Mouse (Mus musculus) hindbrain, embryonic 11.5 days (tissue): ENCODE data around the gene Arhgef2. TPM values are rescaled to one million over a fixed set of nuclear protein-coding genes. Genes with fewer than 3 reads are reported as not detected.
A peak's percentile ranks its signal among the peaks of the same experiment; 100 is the strongest.

ENCODE experiments used
- ATAC-seq: fragments of 200-750 bp; cut with Nextera tagmentation; 2 replicates; pipeline ENCODE4 v1.8.0; 2017; ENCODE audit warnings: mild to moderate bottlenecking, moderate TSS enrichment, moderate library complexity; ENCODE audit not compliant: low FRiP score
- DNase-seq: peaks from one replicate; pipeline ENCODE4 v3.0.0-alpha.2; 2015; ENCODE audit warnings: low spot score
- H3K27ac ChIP-seq: fragments of 300-500 bp; sonication (generic); 2 replicates; pipeline ENCODE4 v1.5.1; 2014; ENCODE audit warnings: mild to moderate bottlenecking, low read depth, low read length
- H3K27me3 ChIP-seq: fragments of 300-500 bp; sonication (generic); 2 replicates; pipeline ENCODE4 v1.6.1; 2014; ENCODE audit warnings: mild to moderate bottlenecking, low read length, moderate library complexity, mixed read lengths; ENCODE audit not compliant: control insufficient read depth, insufficient read depth
- H3K36me3 ChIP-seq: fragments of 300-500 bp; sonication (generic); 2 replicates; pipeline ENCODE4 v1.6.1; 2014; ENCODE audit warnings: mild to moderate bottlenecking, low read length, moderate library complexity, mixed read lengths; ENCODE audit not compliant: control insufficient read depth, insufficient read depth
- H3K4me1 ChIP-seq: fragments of 300-500 bp; sonication (generic); replicated peaks from 2 replicates; pipeline ENCODE4 v1.6.1; 2014; ENCODE audit warnings: low read length, mixed read lengths; ENCODE audit not compliant: control insufficient read depth, insufficient read depth
- H3K4me2 ChIP-seq: fragments of 300-500 bp; sonication (generic); replicated peaks from 2 replicates; pipeline ENCODE4 v1.6.1; 2014; ENCODE audit warnings: mild to moderate bottlenecking, low read depth, low read length
- H3K4me3 ChIP-seq: fragments of 300-500 bp; sonication (generic); 2 replicates; pipeline ENCODE4 v1.5.1; 2014; ENCODE audit warnings: low read depth, low read length
- H3K9ac ChIP-seq: fragments of 300-500 bp; sonication (generic); 2 replicates; pipeline ENCODE4 v1.6.1; 2014; ENCODE audit warnings: low read depth, low read length
- H3K9me3 ChIP-seq: fragments of 300-500 bp; sonication (generic); 2 replicates; pipeline ENCODE4 v1.6.1; 2016; ENCODE audit warnings: low read length; ENCODE audit not compliant: control insufficient read depth
- WGBS: fragments of 180-500 bp; shearing (Covaris S2); extraction: QIAGEN DNeasy Blood & Tissue Kit; methylation state at CpG from one replicate; pipeline ENCODE4 v1.1.7; 2014; 5-methylcytosine and 5-hydroxymethylcytosine counted together
- polyA plus RNA-seq: library from polyadenylated mRNA; unstranded; fragments of >200 nt; fragmentation: Nextera tagmentation; extraction: Ambion mirVana; gene quantifications from 2 replicates; pipeline ENCODE4 v1.2.1, GENCODE M21; 2014

Arhgef2 gene
- polyA plus RNA-seq, 1 experiment from 2014 or later = 181 TPM

GRCm38 (mm10) chr3:88627114-88627513 is 21.3 kb downstream of the Arhgef2 start:
- peaks cover 7% of the 10 kb centered on the region; the same call in 1 of the 2 replicates for H3K36me3 ChIP-seq
- ATAC-seq = no peak

GRCm38 (mm10) chr3:88627535-88627934 is 21.8 kb downstream of the Arhgef2 start:
- WGBS = 94% methylated on average over 2 of the region's 2 CpGs
- Histone ChIP-seq H3K36me3 (peaks cover 9% of the 10 kb centered on the region; the same call in 1 of the 2 replicates), H3K9ac (no peak overlapping the region), H3K27ac (no peak overlapping the region), H3K9me3 (no peaks in the 10 kb centered on the region), H3K27me3 (no peaks in the 10 kb centered on the region), H3K4me1 (peaks cover 16% of the 10 kb centered on the region), H3K4me2 (no peak overlapping the region), H3K4me3 (no peak overlapping the region)
- no peak for ATAC-seq
- no peak for DNase-seq

More at GRCm38 (mm10) chr3:88627114-88627513, 21.3 kb downstream of the Arhgef2 start:
- H3K9me3 ChIP-seq = no peaks in the 10 kb centered on the region
- WGBS = 72% methylated on average over 4 of the region's 4 CpGs
- no peak overlapping the region for H3K4me3 ChIP-seq
- no peak overlapping the region for H3K27ac ChIP-seq
- H3K9ac ChIP-seq = no peak overlapping the region
- H3K27me3 ChIP-seq = no peaks in the 10 kb centered on the region
- H3K4me1 ChIP-seq = peaks cover 16% of the 10 kb centered on the region
- H3K4me2 ChIP-seq = no peak overlapping the region
- no peak for DNase-seq

- WGBS = 77% methylated on average over 4 of the region's 4 CpGs
Observed at GRCm38 (mm10) chr3:88628766-88629165, 23.0 kb downstream of the Arhgef2 start.

DNA sequence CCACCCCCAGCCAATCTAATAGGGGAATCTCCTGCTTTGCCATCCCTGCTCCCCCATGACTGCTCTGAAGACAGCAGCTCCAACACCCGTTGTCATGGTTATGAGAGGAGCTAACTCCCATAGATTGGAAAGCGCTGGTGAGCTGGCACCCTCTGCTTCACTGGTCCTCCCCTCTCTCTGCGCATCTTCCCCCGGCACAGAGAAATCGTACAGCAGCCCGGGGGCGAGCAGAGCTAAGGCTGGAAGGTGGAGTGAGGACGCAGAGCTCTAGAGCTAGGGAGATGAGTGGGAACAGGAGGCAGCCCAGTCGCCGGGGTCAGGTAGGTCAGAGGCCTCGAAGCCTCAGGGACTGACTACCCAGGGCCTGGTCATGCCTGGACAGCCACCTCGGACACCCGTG is 23.5 kb downstream of the Arhgef2 start:
- WGBS = 84% methylated on average over 13 of the region's 13 CpGs
- H3K27me3 ChIP-seq = no peaks in the 10 kb centered on the region
- ATAC-seq (no peak), DNase-seq (no peak)
- no peak overlapping the region for H3K4me2 ChIP-seq
- peaks cover 13% of the 10 kb centered on the region for H3K36me3 ChIP-seq
- no peak overlapping the region for H3K27ac ChIP-seq
- H3K9me3 ChIP-seq = no peaks in the 10 kb centered on the region
- no peak overlapping the region for H3K4me3 ChIP-seq
- peaks cover 14% of the 10 kb centered on the region for H3K4me1 ChIP-seq
- H3K9ac ChIP-seq = no peak overlapping the region

More at GRCm38 (mm10) chr3:88628766-88629165, 23.0 kb downstream of the Arhgef2 start:
- Histone ChIP-seq H3K4me2 (no peak overlapping the region), H3K27ac (no peak overlapping the region), H3K27me3 (no peaks in the 10 kb centered on the region), H3K9ac (no peak overlapping the region), H3K4me3 (no peak overlapping the region), H3K4me1 (peaks cover 16% of the 10 kb centered on the region), H3K36me3 (peaks cover 10% of the 10 kb centered on the region; the same call in 1 of the 2 replicates), H3K9me3 (no peaks in the 10 kb centered on the region)
- ATAC-seq (no peak), DNase-seq (no peak)

DNA sequence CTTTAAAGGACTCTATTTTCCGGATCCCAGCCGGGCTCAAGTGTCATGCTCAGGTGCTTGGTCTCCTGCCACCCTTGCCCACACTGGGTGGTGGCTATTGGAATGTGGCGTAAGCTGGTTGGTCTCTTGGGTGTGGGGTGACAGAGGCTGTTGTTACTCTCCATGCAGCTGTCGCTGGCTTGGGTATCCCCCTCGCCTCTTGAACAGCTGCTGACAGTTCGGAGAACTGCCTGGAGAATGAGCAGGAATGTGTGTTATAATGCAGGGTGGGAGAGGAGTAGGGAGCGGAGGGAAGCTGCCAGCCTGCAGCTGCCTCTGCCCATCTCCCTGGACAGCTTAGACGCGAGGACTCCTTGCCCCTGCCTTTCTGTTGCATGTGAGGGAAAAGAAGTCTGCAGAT is 24.3 kb downstream of the Arhgef2 start:
- Histone ChIP-seq H3K4me3 (no peak overlapping the region), H3K4me1 (peaks cover 10% of the 10 kb centered on the region), H3K27me3 (no peaks in the 10 kb centered on the region), H3K9me3 (no peaks in the 10 kb centered on the region), H3K36me3 (peaks cover 21% of the 10 kb centered on the region), H3K27ac (no peak overlapping the region), H3K9ac (no peak overlapping the region), H3K4me2 (no peak overlapping the region)
- DNase-seq (no peak), ATAC-seq (no peak)
- WGBS = 78% methylated on average over 9 of the region's 9 CpGs

DNA sequence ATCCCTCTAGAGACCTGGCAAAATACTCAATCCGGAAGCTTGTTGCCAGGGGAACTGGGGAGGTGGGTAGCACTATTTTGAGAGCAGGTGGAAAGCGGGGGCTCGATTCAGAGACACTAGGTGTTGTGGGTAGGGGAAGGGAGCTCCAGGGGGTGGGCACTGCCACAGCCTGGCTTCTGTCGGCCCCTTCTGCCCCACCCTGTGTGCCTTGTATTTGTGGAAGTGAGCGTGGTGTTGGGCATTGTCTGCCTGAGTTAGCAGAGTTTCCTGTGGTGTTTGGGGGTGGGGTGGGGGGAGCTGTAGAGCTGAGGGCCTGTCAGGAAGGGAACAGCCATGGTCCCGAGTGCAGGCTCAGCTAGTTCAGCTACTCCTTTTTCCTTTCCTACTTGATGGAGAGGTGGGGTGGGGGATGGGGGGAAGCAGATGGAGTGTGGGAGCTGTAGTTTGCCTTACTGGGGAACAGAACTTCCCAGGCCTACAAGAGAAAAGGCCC is 25.1 kb downstream of the Arhgef2 start:
- Histone ChIP-seq H3K27ac (no peak overlapping the region), H3K36me3 (peaks cover 28% of the 10 kb centered on the region), H3K9ac (no peak overlapping the region), H3K4me1 (peaks cover 5% of the 10 kb centered on the region), H3K27me3 (no peaks in the 10 kb centered on the region), H3K9me3 (no peaks in the 10 kb centered on the region), H3K4me2 (no peak overlapping the region), H3K4me3 (no peak overlapping the region)
- WGBS = 73% methylated on average over 6 of the region's 6 CpGs
- ATAC-seq (no peak), DNase-seq (no peak)

GRCm38 (mm10) chr3:88631921-88632587 is 26.3 kb downstream of the Arhgef2 start:
- no peaks in the 10 kb centered on the region for H3K9me3 ChIP-seq
- H3K4me3 ChIP-seq = no peak overlapping the region
- WGBS = 83% methylated on average over 12 of the region's 12 CpGs
- ATAC-seq (no peak), DNase-seq (peak; percentile 50)
- peaks cover 38% of the 10 kb centered on the region for H3K36me3 ChIP-seq
- H3K4me2 ChIP-seq = no peak overlapping the region
- no peaks in the 10 kb centered on the region for H3K27me3 ChIP-seq
- no peak overlapping the region for H3K27ac ChIP-seq
- no peak overlapping the region for H3K9ac ChIP-seq
- H3K4me1 ChIP-seq = no peaks in the 10 kb centered on the region

DNA sequence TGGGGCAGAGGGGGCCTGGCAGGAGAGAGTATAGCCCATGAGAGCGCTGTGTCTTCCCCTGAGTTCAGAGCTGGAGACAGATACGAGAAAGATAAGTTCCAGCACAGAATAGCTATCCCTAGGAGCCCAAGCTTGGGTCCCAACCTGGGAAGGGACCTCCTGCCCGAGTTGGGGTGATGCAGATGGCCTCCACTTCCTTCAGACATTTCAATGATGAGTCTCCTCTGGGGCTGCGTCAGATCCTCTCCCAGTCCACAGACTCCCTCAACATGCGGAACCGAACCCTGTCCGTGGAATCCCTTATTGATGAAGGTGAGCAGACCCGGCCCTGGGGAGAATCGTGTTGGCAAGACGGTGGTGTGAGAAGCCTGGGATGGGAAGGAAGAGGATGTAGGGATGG is 27.3 kb downstream of the Arhgef2 start:
- Histone ChIP-seq H3K27ac (no peak overlapping the region), H3K4me1 (no peaks in the 10 kb centered on the region), H3K4me3 (no peak overlapping the region), H3K9me3 (no peaks in the 10 kb centered on the region), H3K36me3 (peaks cover 39% of the 10 kb centered on the region), H3K4me2 (no peak overlapping the region), H3K9ac (no peak overlapping the region), H3K27me3 (no peaks in the 10 kb centered on the region)
- 95% methylated on average over 10 of the region's 10 CpGs for WGBS
- ATAC-seq (no peak), DNase-seq (no peak)
